Mouse (Mus musculus) small intestine, adult 2 months (tissue): Measurements from ENCODE around the gene Slc7a1.

Experiments
- CTCF ChIP-seq: fragments of 200-500 bp; IDR thresholded peaks from 2 replicates; pipeline ENCODE4 v1.5.1; 2012; ENCODE audit warnings: low read depth, mild to moderate bottlenecking, control low read depth, inconsistent platforms, low read length, moderate library complexity, mixed read lengths; ENCODE audit not compliant: insufficient replicate concordance, insufficient read length; ENCODE audit errors: extremely low read depth
- POLR2A ChIP-seq: fragments of 200-500 bp; IDR thresholded peaks from 2 replicates; pipeline ENCODE4 v1.6.1; 2012; ENCODE audit warnings: low read depth, mild to moderate bottlenecking, control low read depth, inconsistent platforms, low read length, moderate library complexity

- no peak for TF ChIP-seq CTCF
- no peak for TF ChIP-seq POLR2A
These were observed 43.9 kb downstream of the Slc7a1 start for GRCm38 (mm10) chr5:148355822-148356221.
